Mouse (Mus musculus) ES-E14 (cell line): ENCODE measurements at regions not wholly inside any gene's neighbourhood (a gene's known extent, or its start where the extent isn't known, plus 50 kb on each side); places are given as distances from the start of the nearest gene placed in this dataset.

Experiments used
- DNase-seq: peaks from one replicate; pipeline ENCODE4 v3.0.0-alpha.2; 2013; ENCODE audit warnings: low read depth, low spot score
- H3K27ac ChIP-seq: 2 replicates; pipeline ENCODE4 v1.5.1; 2012; ENCODE audit warnings: low read depth, mild to moderate bottlenecking, low read length, moderate library complexity, mixed read lengths; ENCODE audit not compliant: poor library complexity, insufficient read depth, severe bottlenecking
- H3K36me3 ChIP-seq: 2 replicates; pipeline ENCODE4 v1.6.1; 2012; ENCODE audit warnings: mild to moderate bottlenecking, low read length, moderate library complexity, mixed read lengths; ENCODE audit not compliant: control insufficient read depth, poor library complexity, insufficient read depth, severe bottlenecking
- H3K4me1 ChIP-seq, 2 experiments: fragments of 150-350 bp in 1 of 2; sonication (generic) in 1 of 2; 2 replicates each; pipeline ENCODE4 v1.6.1; 2012; ENCODE audit warnings: low read length in 2 of 2, mild to moderate bottlenecking in 1 of 2, mixed read lengths in 1 of 2; ENCODE audit not compliant: control insufficient read depth in 2 of 2, insufficient read depth in 2 of 2, poor library complexity in 1 of 2
- H3K4me3 ChIP-seq, 2 experiments: fragments of 150-350 bp in 1 of 2; sonication (generic) in 1 of 2; 2 replicates each; pipeline ENCODE4 v1.5.1; 2012; ENCODE audit warnings: low read length in 2 of 2, low read depth in 1 of 2, mild to moderate bottlenecking in 1 of 2, mixed read lengths in 1 of 2; ENCODE audit not compliant: insufficient read depth in 1 of 2, poor library complexity in 1 of 2, severe bottlenecking in 1 of 2
- H3K9ac ChIP-seq: 2 replicates; pipeline ENCODE4 v1.6.1; 2012; ENCODE audit warnings: low read depth, mild to moderate bottlenecking, low read length, mixed read lengths; ENCODE audit not compliant: poor library complexity, insufficient read depth, severe bottlenecking
- H3K9me3 ChIP-seq: fragments of 150-350 bp; sonication (generic); 2 replicates; pipeline ENCODE4 v1.6.1; 2012; ENCODE audit warnings: low read depth, mild to moderate bottlenecking, low read length; ENCODE audit not compliant: control insufficient read depth, insufficient read depth
- CHD2 ChIP-seq: IDR thresholded peaks from 2 replicates; pipeline ENCODE4 v1.6.1; 2014; ENCODE audit warnings: mild to moderate bottlenecking, low read depth, low read length, inconsistent platforms
- HCFC1 ChIP-seq: IDR thresholded peaks from 2 replicates; pipeline ENCODE4 v1.6.1; 2012; ENCODE audit warnings: low read length, inconsistent platforms, borderline replicate concordance; ENCODE audit not compliant: insufficient read depth
- MAFK ChIP-seq: IDR thresholded peaks from 2 replicates; pipeline ENCODE4 v1.6.1; 2014; ENCODE audit warnings: mild to moderate bottlenecking, low read depth, low read length, inconsistent platforms; ENCODE audit not compliant: insufficient read depth
- ZC3H11A ChIP-seq: IDR thresholded peaks from 2 replicates; pipeline ENCODE4 v1.6.1; 2012; ENCODE audit warnings: low read depth, mild to moderate bottlenecking, inconsistent platforms, low read length, borderline replicate concordance
- ZNF384 ChIP-seq: IDR thresholded peaks from 2 replicates; pipeline ENCODE4 v1.6.1; 2012; ENCODE audit warnings: low read depth, low read length, inconsistent platforms
- in situ Hi-C, 2 experiments: fragments of 600-800 bp; cut with MboI; formaldehyde crosslinking; loops; one replicate each; pipeline ENCODE4 v1.15.1; 2025; ENCODE audit warnings: low sequenced_read_pairs in 2 of 2, inconsistent platforms in 1 of 2; ENCODE audit not compliant: unreplicated experiment in 2 of 2

- Histone ChIP-seq H3K36me3 (no peaks in the 10 kb centered on the region), H3K9ac (no peak overlapping the region), H3K27ac (no peak overlapping the region), H3K9me3 (no peaks in the 10 kb centered on the region), H3K4me1 (no peaks in the 10 kb centered on the region), H3K4me3 (no peak overlapping the region)
- DNase-seq, result no peak
- in situ Hi-C loops, result no loop called here
- TF ChIP-seq MAFK, result no peak
- no peak for TF ChIP-seq HCFC1
- no peak for TF ChIP-seq ZC3H11A
- no peak for TF ChIP-seq ZNF384
- no peak for TF ChIP-seq CHD2
Observed at GRCm38 (mm10) chr1:128786941-128787569, 195.0 kb upstream of the Cxcr4 start.

GRCm38 (mm10) chr1:128782286-128782685 is 190.2 kb upstream of the Cxcr4 start:
- Histone ChIP-seq H3K4me3 (no peak overlapping the region), H3K9ac (no peak overlapping the region), H3K36me3 (no peaks in the 10 kb centered on the region), H3K9me3 (no peaks in the 10 kb centered on the region), H3K27ac (no peak overlapping the region), H3K4me1 (no peaks in the 10 kb centered on the region)
- no peak for DNase-seq
- TF ChIP-seq CHD2 (no peak), ZC3H11A (no peak), HCFC1 (no peak), ZNF384 (no peak), MAFK (no peak)
- in situ Hi-C loops, result no loop called here

- Histone ChIP-seq H3K4me3 (no peak overlapping the region), H3K9ac (no peak overlapping the region), H3K36me3 (no peaks in the 10 kb centered on the region), H3K9me3 (no peaks in the 10 kb centered on the region), H3K4me1 (no peaks in the 10 kb centered on the region), H3K27ac (no peak overlapping the region)
- TF ChIP-seq CHD2 (no peak), ZC3H11A (no peak), HCFC1 (no peak), MAFK (no peak), ZNF384 (no peak)
- DNase-seq, result no peak
- in situ Hi-C loops, result no loop called here
Observed at GRCm38 (mm10) chr1:128781871-128782270, 189.8 kb upstream of the Cxcr4 start.

- in situ Hi-C loops, result no loop called here
- no peak for DNase-seq
- Histone ChIP-seq H3K36me3 (no peaks in the 10 kb centered on the region), H3K27ac (no peak overlapping the region), H3K4me3 (no peak overlapping the region), H3K9ac (no peak overlapping the region), H3K9me3 (no peaks in the 10 kb centered on the region), H3K4me1 (no peaks in the 10 kb centered on the region)
- TF ChIP-seq MAFK (no peak), CHD2 (no peak), ZNF384 (no peak), ZC3H11A (no peak), HCFC1 (no peak)
Observed at GRCm38 (mm10) chr1:128781311-128781710, 189.2 kb upstream of the Cxcr4 start.
